34 mouse cellular contexts compared by ENCODE assay signal in genomic region chr9:78111456-78111855, GRCm38 (mm10). TPM values are rescaled to one million over a fixed set of nuclear protein-coding genes. Genes with fewer than 3 reads are reported as not detected.
A peak's percentile ranks its signal among the peaks of the same experiment; 100 is the strongest.
DNase-seq lines count a peak whose midpoint lies in the region; ATAC-seq and TF ChIP-seq lines count a peak whose summit lies in the region.
"Had no signal": no experiment of that assay in that cellular context is flagged by ENCODE, and none has a peak within 500 bp of the region (broad histone marks: within the 10 kb centered on the region; RNA-seq: fewer than 3 reads in every experiment).

No protein-coding gene starts in this region.

- H3K4me3 ChIP-seq in liver, adult 2 months (ENCODE audit: insufficient read depth, low read depth, low read length), result no peak overlapping the region
- no peak overlapping the region for H3K4me3 ChIP-seq in liver, embryonic 11.5 days (ENCODE audit: low read depth, low read length)
- peak overlapping the region; percentile 29 to 63 for H3K4me3 ChIP-seq in MEL (ENCODE audit: control insufficient read depth in 1 of 2, insufficient read depth in 1 of 2, low read depth in 2 of 2, low read length in 2 of 2)
- H3K4me3 ChIP-seq: forebrain, embryonic 10.5 days; forebrain, embryonic 13.5 days; gastrocnemius, adult 2 months; hindbrain, embryonic 12.5 days; hindbrain, embryonic 15.5 days had no signal

- H3K79me2 ChIP-seq in liver, adult 2 months (ENCODE audit: control insufficient read depth, insufficient read depth, low read length), result peaks cover 21% of the 10 kb centered on the region
- H3K79me2 ChIP-seq in MEL (ENCODE audit: control insufficient read depth, insufficient read depth, low read length, poor library complexity), result peaks cover 26% of the 10 kb centered on the region

- no peak for ATAC-seq in liver, embryonic 11.5 days (replicated peaks; ENCODE audit: low FRiP score)
- ATAC-seq: activated CD4-positive, CD25-positive, alpha-beta regulatory T cell, adult 4 months; forebrain, embryonic 13.5 days; forebrain, embryonic 16.5 days had no signal

- WGBS in liver, adult 2 months, result 30% methylated on average over 2 of the region's 2 CpGs
- 93% methylated on average over 2 of the region's 2 CpGs for WGBS in liver, embryonic 11.5 days

- no peaks in the 10 kb centered on the region for H3K9me3 ChIP-seq in liver, embryonic 11.5 days (ENCODE audit: control insufficient read depth, low read length)
- no peaks in the 10 kb centered on the region for H3K9me3 ChIP-seq in MEL (replicated peaks; ENCODE audit: insufficient read depth, low read length)
- H3K9me3 ChIP-seq: forebrain, embryonic 10.5 days; forebrain, embryonic 13.5 days; hindbrain, embryonic 12.5 days; hindbrain, embryonic 15.5 days had no signal

- no peaks in the 10 kb centered on the region for H3K27me3 ChIP-seq in liver, adult 2 months (ENCODE audit: control insufficient read depth, insufficient read depth, low read length)
- H3K27me3 ChIP-seq in liver, embryonic 11.5 days (replicated peaks; ENCODE audit: control insufficient read depth, insufficient read depth, low read length), result no peaks in the 10 kb centered on the region
- H3K27me3 ChIP-seq in MEL (ENCODE audit: control insufficient read depth in 1 of 2, insufficient read depth in 2 of 2, low read length in 2 of 2), result no peaks in the 10 kb centered on the region
- H3K27me3 ChIP-seq: forebrain, embryonic 13.5 days; hindbrain, embryonic 12.5 days; hindbrain, embryonic 15.5 days had no signal

- H3K9ac ChIP-seq in liver, adult 2 months (ENCODE audit: low read depth, low read length), result no peak overlapping the region
- no peak overlapping the region for H3K9ac ChIP-seq in liver, embryonic 11.5 days (ENCODE audit: low read depth, low read length)
- H3K9ac ChIP-seq in MEL (ENCODE audit: control insufficient read depth, low read depth, low read length, poor library complexity, severe bottlenecking), result peak overlapping the region; percentile 46
- H3K9ac ChIP-seq: forebrain, embryonic 13.5 days; hindbrain, embryonic 12.5 days; hindbrain, embryonic 15.5 days had no signal

- no peak for TF ChIP-seq CTCF in liver, adult 2 months (IDR thresholded peaks at IDR 0.05; ENCODE audit: low read depth, low read length)
- TF ChIP-seq CTCF in MEL (IDR thresholded peaks at IDR 0.05 in 2 of 3, conservative IDR thresholded peaks at IDR 0.05 in 1 of 3; ENCODE audit: control insufficient read depth in 1 of 3, insufficient read depth in 1 of 3, low read depth in 2 of 3, low read length in 3 of 3, poor library complexity in 1 of 3, severe bottlenecking in 1 of 3), result no peak; a peak in 1 of 6 replicates

- H3K4me2 ChIP-seq in liver, embryonic 11.5 days, result no peak overlapping the region
- H3K4me2 ChIP-seq: forebrain, embryonic 13.5 days; heart, embryonic 11.5 days; hindbrain, embryonic 12.5 days; hindbrain, embryonic 15.5 days had no signal

- no peaks in the 10 kb centered on the region; the same call in 1 of the 2 replicates for H3K36me3 ChIP-seq in liver, adult 2 months (ENCODE audit: control insufficient read depth, insufficient read depth, low read length)
- no peaks in the 10 kb centered on the region for H3K36me3 ChIP-seq in liver, embryonic 11.5 days (ENCODE audit: control insufficient read depth, insufficient read depth, low read length)
- H3K36me3 ChIP-seq in MEL (ENCODE audit: control insufficient read depth in 1 of 2, insufficient read depth in 2 of 2, low read length in 2 of 2), result peaks cover 0 to 39% of the 10 kb centered on the region in 2 experiments; a peak in 2 of 4 replicates
- H3K36me3 ChIP-seq: hindbrain, embryonic 15.5 days had no signal

- peak; percentile 63 for DNase-seq in liver, adult 2 months (ENCODE audit: extremely low read depth, low read depth, low spot score)
- no peak for DNase-seq in liver, embryonic 11.5 days (ENCODE audit: low spot score)
- peak; percentile 39 for DNase-seq in 416B (ENCODE audit: low read depth)
- peak; percentile 88 for DNase-seq in MEL (ENCODE audit: low read depth, low spot score)
- DNase-seq in NIH3T3 (ENCODE audit: low read depth), result peak; percentile 60
- no peak for DNase-seq in frontal cortex, postnatal 25 days (ENCODE audit: low spot score in 2 of 2)
- DNase-seq in layer of hippocampus, postnatal 36 days, result no peak
- no peak for DNase-seq in lung, adult 18-20 months
- DNase-seq: adrenal gland, postnatal 10 days; adrenal gland, postnatal 36 days; B cell, adult 2 months; cerebellum, adult 2 months; cerebellum, postnatal 10 days; cerebellum, postnatal 36 days; embryo, embryonic 11 days; gastrocnemius, adult 2 months; gastrocnemius, postnatal 14 days had no signal

- peaks cover 14% of the 10 kb centered on the region for H3K4me1 ChIP-seq in liver, adult 2 months (ENCODE audit: control insufficient read depth, insufficient read depth, low read length)
- H3K4me1 ChIP-seq in liver, embryonic 11.5 days (replicated peaks; ENCODE audit: control insufficient read depth, insufficient read depth, low read length), result peaks cover 14% of the 10 kb centered on the region
- peaks cover 4 to 37% of the 10 kb centered on the region in 2 experiments; a peak in 3 of 4 replicates for H3K4me1 ChIP-seq in MEL (ENCODE audit: control insufficient read depth in 1 of 2, insufficient read depth in 2 of 2, low read length in 2 of 2)

- H3K27ac ChIP-seq in liver, adult 2 months (replicated peaks; ENCODE audit: insufficient read depth, low read depth, low read length), result no peak overlapping the region
- no peak overlapping the region for H3K27ac ChIP-seq in liver, embryonic 11.5 days (ENCODE audit: low read depth, low read length)
- peak overlapping the region; percentile 57 for H3K27ac ChIP-seq in MEL (ENCODE audit: control insufficient read depth, low read depth, low read length)
- H3K27ac ChIP-seq: forebrain, embryonic 10.5 days; forebrain, embryonic 13.5 days; gastrocnemius, adult 2 months; hindbrain, embryonic 12.5 days; hindbrain, embryonic 15.5 days had no signal

- TF ChIP-seq POLR2A in liver, adult 2 months (IDR thresholded peaks at IDR 0.05; ENCODE audit: extremely low read depth, insufficient read depth, low read length), result no peak
- TF ChIP-seq POLR2A in MEL (IDR thresholded peaks at IDR 0.05; ENCODE audit: control insufficient read depth in 1 of 2, insufficient read depth in 1 of 2, low read depth in 1 of 2, low read length in 2 of 2, poor library complexity in 1 of 2), result no peak

- no peak for TF ChIP-seq RAD21 in MEL (IDR thresholded peaks at IDR 0.05; ENCODE audit: low read depth, low read length)

- TF ChIP-seq EP300 in MEL (IDR thresholded peaks at IDR 0.05; ENCODE audit: low read depth in 1 of 2, low read length in 2 of 2), result peak; percentile 5 to 40; a peak in 1 of 4 replicates

TF ChIP-seq in MEL, 35 proteins besides CTCF, POLR2A, EP300 and RAD21:
- no peak for TF ChIP-seq USF2 (IDR thresholded peaks at IDR 0.05; ENCODE audit: borderline replicate concordance in 1 of 2, insufficient read depth in 1 of 2, low read depth in 1 of 2, low read length in 2 of 2)
- TF ChIP-seq SIN3A (IDR thresholded peaks at IDR 0.05; ENCODE audit: low read length), result peak; percentile 32; the same call in 1 of the 2 replicates
- no peak for TF ChIP-seq NELFE (IDR thresholded peaks at IDR 0.05; ENCODE audit: low read depth, low read length)
- no peak for TF ChIP-seq ELF1 (IDR thresholded peaks at IDR 0.05; ENCODE audit: low read depth, low read length)
- TF ChIP-seq ZMIZ1 (IDR thresholded peaks at IDR 0.05; ENCODE audit: low read depth, low read length), result no peak
- no peak for TF ChIP-seq MYC (IDR thresholded peaks at IDR 0.05; ENCODE audit: low read depth, low read length)
- peak; percentile 55; the same call in 1 of the 2 replicates for TF ChIP-seq MXI1 (IDR thresholded peaks at IDR 0.05; ENCODE audit: low read depth, low read length)
- TF ChIP-seq ZC3H11A (IDR thresholded peaks at IDR 0.05; ENCODE audit: low read depth, low read length), result no peak
- 0 out of 2 replicates have a peak, but pooled peaks have one; percentile 34 for TF ChIP-seq TBP (IDR thresholded peaks at IDR 0.05; ENCODE audit: low read depth, low read length)
- TF ChIP-seq GABPA (IDR thresholded peaks at IDR 0.05; ENCODE audit: low read depth, low read length), result no peak
- TF ChIP-seq POLR2AphosphoS2 (IDR thresholded peaks at IDR 0.05; ENCODE audit: low read length), result no peak
- peak; percentile 39; the same call in 1 of the 2 replicates for TF ChIP-seq HCFC1 (IDR thresholded peaks at IDR 0.05; ENCODE audit: low read depth, low read length)
- TF ChIP-seq TAL1 (IDR thresholded peaks at IDR 0.05; ENCODE audit: low read length), result no peak
- no peak; the same call in 1 of the 2 replicates for TF ChIP-seq GATA1 (IDR thresholded peaks at IDR 0.05; ENCODE audit: low read depth, low read length)
- peak; percentile 79 for TF ChIP-seq ETS1 (IDR thresholded peaks at IDR 0.05; ENCODE audit: low read depth, low read length)
TF ChIP-seq in MEL: peak in this region for 5.

RNA-seq across cellular contexts. Expression of gene Ick, which starts 2.5 kb away (rescaled TPM):
- 10.2 and 10.9 TPM in 2 replicates for total RNA-seq in liver, adult 2 months (2014; rRNA removed)
- 7.3 and 7.5 TPM in 2 replicates for polyA plus RNA-seq in liver, adult 2 months (2012; rRNA removed)
- polyA plus RNA-seq in liver, embryonic 11.5 days (2014; fragmentation: Nextera tagmentation; extraction: Ambion mirVana), result 15.9 and 16.7 TPM in 2 replicates
- total RNA-seq in MEL (2012; rRNA removed), result 6.1 and 6.5 TPM in 2 replicates
- polyA plus RNA-seq in MEL (2012; ENCODE audit: insufficient read depth in 1 of 2, insufficient read length in 2 of 2, low read depth in 1 of 2, low replicate concordance in 2 of 2, missing spikeins in 1 of 2), result 10 to 100 TPM in 1 of 2 experiments, not detected in 1; 16.1 TPM
- 10 to 100 TPM; 21.3 to 22.2 TPM for total RNA-seq in layer of hippocampus, postnatal 36 days (2021)

RNA-seq across cellular contexts. Expression of gene Fbxo9, which starts 2.6 kb away (rescaled TPM):
- total RNA-seq in liver, adult 2 months (2014; rRNA removed), result 80.5 and 99.3 TPM in 2 replicates
- 83.4 and 107 TPM in 2 replicates for polyA plus RNA-seq in liver, adult 2 months (2012; rRNA removed)
- polyA plus RNA-seq in liver, embryonic 11.5 days (2014; fragmentation: Nextera tagmentation; extraction: Ambion mirVana), result 56.1 and 56.6 TPM in 2 replicates
- 47.0 and 56.0 TPM in 2 replicates for total RNA-seq in MEL (2012; rRNA removed)
- 100 to 1,000 TPM in 1 of 2 experiments, 10 to 100 TPM in 1; 47.0 to 402 TPM for polyA plus RNA-seq in MEL (2012; ENCODE audit: insufficient read depth in 1 of 2, insufficient read length in 2 of 2, low read depth in 1 of 2, low replicate concordance in 2 of 2, missing spikeins in 1 of 2)
- total RNA-seq in layer of hippocampus, postnatal 36 days (2021), result 10 to 100 TPM; 90.2 to 92.4 TPM

RNA-seq across cellular contexts. Expression of gene Gcm1, which starts 59.7 kb away (rescaled TPM):
- total RNA-seq in liver, adult 2 months (2014; rRNA removed), result not detected in 2 replicates
- not detected in 2 replicates for polyA plus RNA-seq in liver, adult 2 months (2012; rRNA removed)
- not detected in 2 replicates for polyA plus RNA-seq in liver, embryonic 11.5 days (2014; fragmentation: Nextera tagmentation; extraction: Ambion mirVana)
- not detected in 2 replicates for total RNA-seq in MEL (2012; rRNA removed)
- not detected for polyA plus RNA-seq in MEL (2012; ENCODE audit: insufficient read depth in 1 of 2, insufficient read length in 2 of 2, low read depth in 1 of 2, low replicate concordance in 2 of 2, missing spikeins in 1 of 2)
- total RNA-seq in layer of hippocampus, postnatal 36 days (2021), result not detected
- total RNA-seq: adrenal gland, adult 18-20 months; adrenal gland, postnatal 10 days; adrenal gland, postnatal 36 days; gastrocnemius, adult 2 months; gastrocnemius, postnatal 14 days; gastrocnemius, postnatal 4 days; heart, adult 8-10 months; heart, postnatal 25 days; hematopoietic stem cell, adult 5-6 weeks had no signal
- polyA plus RNA-seq: cerebellum, adult 2 months; cortical plate, adult 2 months; embryonic facial prominence, embryonic 11.5 days; forebrain, embryonic 10.5 days; forebrain, embryonic 13.5 days; forebrain, embryonic 16.5 days; heart, embryonic 11.5 days; heart, embryonic 14.5 days; heart, postnatal 0 days; hindbrain, embryonic 12.5 days; hindbrain, embryonic 15.5 days; intestine, embryonic 14.5 days had no signal

Comparison
In these comparisons a context has a peak if more than half of its experiments do, and no peak if none do; other contexts are left out.
1. DNase-seq: peak in liver, adult 2 months (single experiment), 416B (single experiment), MEL (single experiment) and NIH3T3 (single experiment); none in liver, embryonic 11.5 days (single experiment), frontal cortex, postnatal 25 days (0 of 2), layer of hippocampus, postnatal 36 days (0 of 2) and lung, adult 18-20 months (0 of 2).
2. H3K4me3 ChIP-seq: peak in MEL (2 of 2); none in liver, adult 2 months (single experiment) and liver, embryonic 11.5 days (single experiment).